Mouse (Mus musculus) adipose tissue, adult 10 weeks (tissue): ENCODE data around the gene Ccdc90b. TPM values are rescaled to one million over a fixed set of nuclear protein-coding genes. Genes with fewer than 3 reads are reported as not detected.

Experiments used
- polyA plus RNA-seq: library from polyadenylated mRNA; stranded (reverse); fragments of 350-450 nt; fragmentation: Illumina TruSeq; extraction: RNeasy Lipid Tissue Mini Kit (QIAGEN cat#74804); gene quantifications from one replicate; pipeline ENCODE4 v1.2.3, GENCODE M21; 2014; ENCODE audit warnings: low read depth, low replicate concordance

Gene Ccdc90b
- 26.3 TPM for polyA plus RNA-seq

GRCm38 (mm10) chr7:92560986-92561876 is at the start of gene Ccdc90b:
TSS of gene Ccdc90b (plus strand) at chr7:92561149.

Other genes starting within 250 kb of the Ccdc90b start
- gene Ankrd42, start 76.0 kb downstream of the Ccdc90b start, polyA plus RNA-seq = 9.3 TPM
- 51.3 TPM for gene Pcf11, start 108.8 kb downstream of the Ccdc90b start, polyA plus RNA-seq
- gene Rab30, start 180.5 kb downstream of the Ccdc90b start, polyA plus RNA-seq = 9.8 TPM